Mouse (Mus musculus): ENCODE data around the gene Slc17a5. TPM values are rescaled to one million over a fixed set of nuclear protein-coding genes. Genes with fewer than 3 reads are reported as not detected.

Slc17a5 gene
- polyA plus RNA-seq, 1 experiment from 2014 or later: 16.6 TPM

DNA sequence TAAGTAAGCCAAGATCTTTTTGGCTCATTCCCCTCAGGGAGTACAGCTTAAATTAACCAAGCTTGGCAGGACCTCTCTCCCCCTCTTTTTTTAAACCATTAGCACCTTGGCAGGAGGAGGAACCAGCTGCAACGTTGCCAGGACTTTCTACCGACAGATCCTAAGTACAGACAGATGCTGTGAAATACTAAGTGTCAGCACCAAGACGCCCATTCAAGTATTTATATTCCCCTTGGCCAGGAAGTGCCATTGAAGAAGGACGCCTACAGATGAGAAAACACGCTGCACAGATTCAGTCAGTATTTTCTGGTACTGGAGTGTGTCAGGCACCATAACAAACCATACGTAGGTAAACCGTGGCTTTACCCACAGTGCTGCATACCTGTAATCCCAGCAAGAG lies 40.9 kb downstream of the Slc17a5 start:
- WGBS: 36% methylated on average over 7 of the region's 7 CpGs
- ATAC-seq: peak; percentile 84
- Histone ChIP-seq H3K9me3 (ENCODE audit: control insufficient read depth, low read length) (no peaks in the 10 kb centered on the region), H3K4me1 (replicated peaks; ENCODE audit: control insufficient read depth, insufficient read depth, low read length) (no peaks in the 10 kb centered on the region), H3K27ac (ENCODE audit: low read length) (no peak overlapping the region), H3K36me3 (ENCODE audit: control insufficient read depth, insufficient read depth) (no peaks in the 10 kb centered on the region), H3K27me3 (replicated peaks; ENCODE audit: control insufficient read depth, insufficient read depth, low read length) (no peaks in the 10 kb centered on the region), H3K4me3 (replicated peaks; ENCODE audit: low read length) (no peak overlapping the region), H3K4me2 (ENCODE audit: low read length) (no peak overlapping the region), H3K9ac (replicated peaks; ENCODE audit: low read depth, low read length) (no peak overlapping the region)

DNA sequence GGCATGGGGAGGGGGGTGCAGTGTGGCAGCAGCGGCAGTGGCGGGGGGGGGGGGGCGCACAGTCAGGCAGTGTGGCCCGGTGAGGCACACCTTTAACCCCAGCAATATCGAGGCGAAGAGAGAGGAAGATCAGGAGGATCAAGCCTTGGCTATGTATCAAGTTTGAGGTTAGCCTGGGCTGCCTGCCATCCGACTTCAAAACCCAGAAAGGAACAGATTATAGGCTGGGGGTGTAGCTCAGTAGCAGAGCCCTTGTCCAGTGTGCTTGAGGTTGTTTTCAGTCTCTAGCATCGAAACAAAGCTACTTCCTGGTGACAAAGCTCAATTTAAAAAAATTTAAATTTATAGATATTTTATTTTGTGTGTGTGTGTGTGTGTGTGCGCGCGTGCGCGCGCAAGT lies 46.1 kb downstream of the Slc17a5 start:
- H3K4me1 ChIP-seq (replicated peaks; ENCODE audit: control insufficient read depth, insufficient read depth, low read length): peaks cover 6% of the 10 kb centered on the region; the same call in 1 of the 2 replicates
- WGBS: 92% methylated on average over 14 of the region's 14 CpGs
- H3K27me3 ChIP-seq (replicated peaks; ENCODE audit: control insufficient read depth, insufficient read depth, low read length): no peaks in the 10 kb centered on the region
- H3K27ac ChIP-seq (ENCODE audit: low read length): no peak overlapping the region
- H3K36me3 ChIP-seq (ENCODE audit: control insufficient read depth, insufficient read depth): peaks cover 2% of the 10 kb centered on the region; the same call in 1 of the 2 replicates
- no peak overlapping the region for H3K4me2 ChIP-seq (ENCODE audit: low read length)
- no peak for ATAC-seq
- H3K9me3 ChIP-seq (ENCODE audit: control insufficient read depth, low read length): no peaks in the 10 kb centered on the region
- H3K4me3 ChIP-seq (replicated peaks; ENCODE audit: low read length): no peak overlapping the region
- H3K9ac ChIP-seq (replicated peaks; ENCODE audit: low read depth, low read length): no peak overlapping the region

DNA sequence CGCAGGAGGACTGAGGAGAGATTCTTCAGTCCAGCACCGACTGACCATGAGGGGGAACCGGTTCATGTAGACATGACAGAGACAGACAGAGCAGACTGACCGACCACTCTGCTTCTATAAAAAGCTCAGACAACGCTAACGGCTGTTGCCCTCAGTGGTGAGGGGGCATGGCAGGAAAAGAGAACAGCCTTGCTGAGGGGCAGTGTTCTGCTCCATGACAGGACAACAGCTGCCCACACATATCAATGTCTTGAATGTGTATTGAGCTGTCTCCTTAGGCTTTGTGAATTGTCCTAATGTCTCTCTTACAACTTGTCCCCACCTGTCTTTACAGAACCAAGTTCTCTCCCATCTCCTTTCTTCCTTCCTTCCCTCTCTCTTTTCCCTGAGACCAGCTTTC lies 49.4 kb downstream of the Slc17a5 start:
- Histone ChIP-seq H3K9me3 (ENCODE audit: control insufficient read depth, low read length) (no peaks in the 10 kb centered on the region), H3K9ac (replicated peaks; ENCODE audit: low read depth, low read length) (no peak overlapping the region), H3K4me3 (replicated peaks; ENCODE audit: low read length) (no peak overlapping the region), H3K36me3 (ENCODE audit: control insufficient read depth, insufficient read depth) (peaks cover 2% of the 10 kb centered on the region; the same call in 1 of the 2 replicates), H3K4me2 (ENCODE audit: low read length) (no peak overlapping the region), H3K27ac (ENCODE audit: low read length) (no peak overlapping the region), H3K27me3 (replicated peaks; ENCODE audit: control insufficient read depth, insufficient read depth, low read length) (no peaks in the 10 kb centered on the region), H3K4me1 (replicated peaks; ENCODE audit: control insufficient read depth, insufficient read depth, low read length) (peaks cover 8% of the 10 kb centered on the region; the same call in 1 of the 2 replicates)
- no peak for ATAC-seq
- WGBS: 79% methylated on average over 6 of the region's 6 CpGs

DNA sequence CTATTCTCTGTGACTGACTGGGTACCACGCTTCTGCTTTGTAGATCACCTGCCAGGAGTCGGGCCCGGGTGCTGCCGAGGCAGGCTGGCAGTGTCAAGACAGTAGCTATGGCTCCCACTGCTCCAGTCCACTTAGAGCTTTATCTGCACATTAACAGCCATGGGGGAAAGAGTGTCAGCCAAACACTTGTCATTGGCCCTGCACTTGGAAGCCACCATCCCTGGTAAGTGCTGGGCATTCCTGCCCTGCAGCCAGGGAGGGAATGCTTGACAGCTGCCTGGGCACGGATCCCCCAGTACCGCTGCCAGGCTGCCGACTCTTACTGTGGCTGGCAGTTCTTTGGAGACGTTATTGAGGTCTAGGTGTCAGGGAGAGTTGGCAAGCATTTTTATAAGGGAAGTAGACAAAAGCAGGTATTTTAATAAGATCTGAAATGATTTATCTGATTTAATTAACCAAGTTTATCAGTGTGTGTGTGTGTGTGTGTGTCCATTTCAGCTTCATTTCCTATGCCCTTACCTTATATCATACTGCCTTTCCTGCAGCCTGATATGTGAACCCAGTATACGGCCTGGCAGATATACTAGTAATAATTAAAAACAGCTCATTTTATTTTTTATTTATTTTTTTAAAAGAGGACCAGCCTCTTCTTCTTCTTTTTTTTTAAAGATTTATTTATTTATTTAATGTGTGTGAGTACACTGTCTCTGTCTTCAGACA lies 50.5 kb downstream of the Slc17a5 start:
- no peak overlapping the region for H3K9ac ChIP-seq (replicated peaks; ENCODE audit: low read depth, low read length)
- WGBS: 40% methylated on average over 9 of the region's 9 CpGs
- H3K36me3 ChIP-seq (ENCODE audit: control insufficient read depth, insufficient read depth): peaks cover 2% of the 10 kb centered on the region; the same call in 1 of the 2 replicates
- peaks cover 8% of the 10 kb centered on the region; the same call in 1 of the 2 replicates for H3K4me1 ChIP-seq (replicated peaks; ENCODE audit: control insufficient read depth, insufficient read depth, low read length)
- no peaks in the 10 kb centered on the region for H3K27me3 ChIP-seq (replicated peaks; ENCODE audit: control insufficient read depth, insufficient read depth, low read length)
- H3K4me3 ChIP-seq (replicated peaks; ENCODE audit: low read length): no peak overlapping the region
- H3K9me3 ChIP-seq (ENCODE audit: control insufficient read depth, low read length): no peaks in the 10 kb centered on the region
- peak overlapping the region; percentile 39 for H3K27ac ChIP-seq (ENCODE audit: low read length)
- H3K4me2 ChIP-seq (ENCODE audit: low read length): no peak overlapping the region
- ATAC-seq: peak; percentile 93

DNA sequence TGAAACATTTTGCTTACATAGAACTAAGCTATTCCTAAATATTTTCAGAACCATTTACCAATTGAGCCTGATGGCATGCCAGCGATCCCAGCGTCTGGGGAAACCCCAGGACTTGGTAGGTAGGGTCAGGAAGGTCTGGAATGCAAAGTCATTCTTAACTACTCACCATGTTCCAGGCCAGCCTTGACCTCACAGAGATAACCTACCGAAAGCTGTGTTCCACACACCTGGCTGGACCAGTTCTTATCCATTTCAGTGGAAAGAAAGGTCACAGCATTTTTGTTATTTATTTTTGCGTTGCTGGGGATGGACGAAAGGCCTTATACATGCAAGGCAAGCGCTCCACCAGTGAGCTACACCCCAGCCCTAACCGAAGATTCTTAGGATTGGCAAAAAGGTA lies 53.2 kb downstream of the Slc17a5 start:
- Histone ChIP-seq H3K9me3 (ENCODE audit: control insufficient read depth, low read length) (no peaks in the 10 kb centered on the region), H3K27me3 (replicated peaks; ENCODE audit: control insufficient read depth, insufficient read depth, low read length) (no peaks in the 10 kb centered on the region), H3K4me1 (replicated peaks; ENCODE audit: control insufficient read depth, insufficient read depth, low read length) (peaks cover 8% of the 10 kb centered on the region; the same call in 1 of the 2 replicates), H3K27ac (ENCODE audit: low read length) (no peak overlapping the region), H3K9ac (replicated peaks; ENCODE audit: low read depth, low read length) (no peak overlapping the region), H3K4me3 (replicated peaks; ENCODE audit: low read length) (no peak overlapping the region), H3K36me3 (ENCODE audit: control insufficient read depth, insufficient read depth) (peaks cover under 1% of the 10 kb centered on the region; the same call in 1 of the 2 replicates), H3K4me2 (ENCODE audit: low read length) (no peak overlapping the region)
- 94% methylated on average over 7 of the region's 7 CpGs for WGBS
- ATAC-seq: no peak

DNA sequence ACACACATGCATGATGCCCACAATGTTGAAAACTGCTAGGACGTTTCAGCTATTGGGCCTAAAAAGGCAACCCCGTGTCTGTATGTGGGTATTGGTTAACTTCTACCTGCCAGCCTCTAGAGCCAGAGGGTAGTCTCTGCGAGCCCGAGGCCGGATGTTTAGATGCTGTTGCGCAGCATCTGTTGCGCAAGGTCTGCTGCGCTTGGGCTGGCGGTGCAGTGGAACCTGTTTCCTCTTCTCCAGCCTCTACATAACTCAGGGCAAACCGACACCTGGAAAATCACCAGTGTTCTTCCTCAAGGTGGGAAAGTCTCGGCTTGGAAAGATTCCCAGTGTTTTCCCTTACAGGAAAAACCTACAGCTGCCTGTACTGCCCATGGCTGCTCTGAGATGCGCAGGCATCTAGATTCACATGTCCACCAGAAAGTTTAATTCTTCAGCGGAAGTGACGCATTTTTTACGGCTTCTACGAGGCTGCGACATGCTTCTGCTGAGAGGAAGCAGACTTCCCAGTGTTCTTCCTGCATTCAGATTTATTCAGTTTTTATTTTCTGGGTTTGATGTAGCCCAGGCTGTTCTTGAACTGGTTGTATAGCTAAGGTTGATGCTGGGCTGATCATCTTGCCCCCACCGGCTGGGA lies 54.4 kb downstream of the Slc17a5 start:
- no peak overlapping the region for H3K9ac ChIP-seq (replicated peaks; ENCODE audit: low read depth, low read length)
- H3K4me2 ChIP-seq (ENCODE audit: low read length): no peak overlapping the region
- H3K9me3 ChIP-seq (ENCODE audit: control insufficient read depth, low read length): no peaks in the 10 kb centered on the region
- no peak overlapping the region for H3K4me3 ChIP-seq (replicated peaks; ENCODE audit: low read length)
- no peaks in the 10 kb centered on the region for H3K36me3 ChIP-seq (ENCODE audit: control insufficient read depth, insufficient read depth)
- H3K27ac ChIP-seq (ENCODE audit: low read length): no peak overlapping the region
- peaks cover 8% of the 10 kb centered on the region; the same call in 1 of the 2 replicates for H3K4me1 ChIP-seq (replicated peaks; ENCODE audit: control insufficient read depth, insufficient read depth, low read length)
- H3K27me3 ChIP-seq (replicated peaks; ENCODE audit: control insufficient read depth, insufficient read depth, low read length): no peaks in the 10 kb centered on the region
- ATAC-seq: no peak
- 87% methylated on average over 18 of the region's 18 CpGs for WGBS

DNA sequence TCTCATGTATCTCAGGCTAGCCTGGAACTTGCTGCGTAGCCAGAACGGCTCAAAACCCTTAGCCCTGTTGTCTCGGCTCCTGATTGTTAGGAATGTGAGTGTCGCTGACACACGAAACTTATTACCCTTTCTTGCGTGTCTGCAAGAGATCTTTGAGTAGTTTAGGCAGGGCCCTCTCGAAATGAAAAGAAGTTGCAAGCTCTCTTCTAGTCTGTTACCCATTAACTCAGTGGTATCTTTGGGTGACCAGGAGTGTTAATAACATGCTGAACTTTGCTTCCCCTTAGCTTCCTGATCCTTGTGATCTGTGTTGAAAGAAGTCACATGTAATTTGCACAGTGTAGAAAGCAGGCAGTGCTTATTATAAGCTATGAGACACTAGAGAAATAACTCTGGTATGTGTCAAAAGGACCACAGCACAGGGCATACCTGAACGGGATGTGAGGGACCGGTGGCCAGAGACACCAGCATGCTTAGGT lies 55.5 kb downstream of the Slc17a5 start:
- H3K4me3 ChIP-seq (replicated peaks; ENCODE audit: low read length): no peak overlapping the region
- no peak overlapping the region for H3K27ac ChIP-seq (ENCODE audit: low read length)
- peaks cover 11% of the 10 kb centered on the region for H3K4me1 ChIP-seq (replicated peaks; ENCODE audit: control insufficient read depth, insufficient read depth, low read length)
- H3K27me3 ChIP-seq (replicated peaks; ENCODE audit: control insufficient read depth, insufficient read depth, low read length): no peaks in the 10 kb centered on the region
- H3K36me3 ChIP-seq (ENCODE audit: control insufficient read depth, insufficient read depth): no peaks in the 10 kb centered on the region
- no peak overlapping the region for H3K9ac ChIP-seq (replicated peaks; ENCODE audit: low read depth, low read length)
- no peaks in the 10 kb centered on the region for H3K9me3 ChIP-seq (ENCODE audit: control insufficient read depth, low read length)
- ATAC-seq: no peak
- WGBS: 82% methylated on average over 9 of the region's 9 CpGs
- no peak overlapping the region for H3K4me2 ChIP-seq (ENCODE audit: low read length)

DNA sequence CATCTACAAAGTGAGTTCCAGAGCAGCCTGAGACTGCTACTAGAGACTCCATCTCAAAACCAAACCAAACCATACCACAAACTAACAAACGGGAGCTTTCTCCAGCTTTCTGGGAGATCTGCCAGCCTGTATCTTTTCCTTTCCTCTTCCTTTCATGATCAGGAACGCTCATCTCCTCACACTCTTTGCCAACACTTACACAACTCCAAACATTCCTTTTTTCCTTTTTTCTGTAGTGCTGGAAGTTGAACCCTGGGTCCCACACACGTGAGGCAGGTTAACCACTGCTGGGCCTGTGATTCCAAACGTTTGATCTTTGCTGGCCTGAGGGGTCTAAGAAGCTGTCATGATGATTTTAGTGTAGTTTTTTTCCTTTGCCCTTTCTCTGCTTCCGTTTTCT lies 56.0 kb downstream of the Slc17a5 start:
- H3K4me2 ChIP-seq (ENCODE audit: low read length): no peak overlapping the region
- H3K36me3 ChIP-seq (ENCODE audit: control insufficient read depth, insufficient read depth): no peaks in the 10 kb centered on the region
- H3K27me3 ChIP-seq (replicated peaks; ENCODE audit: control insufficient read depth, insufficient read depth, low read length): no peaks in the 10 kb centered on the region
- no peak overlapping the region for H3K27ac ChIP-seq (ENCODE audit: low read length)
- H3K4me1 ChIP-seq (replicated peaks; ENCODE audit: control insufficient read depth, insufficient read depth, low read length): peaks cover 6% of the 10 kb centered on the region
- no peak overlapping the region for H3K9ac ChIP-seq (replicated peaks; ENCODE audit: low read depth, low read length)
- H3K4me3 ChIP-seq (replicated peaks; ENCODE audit: low read length): no peak overlapping the region
- no peak for ATAC-seq
- WGBS: 45% methylated on average over 5 of the region's 5 CpGs
- no peaks in the 10 kb centered on the region for H3K9me3 ChIP-seq (ENCODE audit: control insufficient read depth, low read length)

DNA sequence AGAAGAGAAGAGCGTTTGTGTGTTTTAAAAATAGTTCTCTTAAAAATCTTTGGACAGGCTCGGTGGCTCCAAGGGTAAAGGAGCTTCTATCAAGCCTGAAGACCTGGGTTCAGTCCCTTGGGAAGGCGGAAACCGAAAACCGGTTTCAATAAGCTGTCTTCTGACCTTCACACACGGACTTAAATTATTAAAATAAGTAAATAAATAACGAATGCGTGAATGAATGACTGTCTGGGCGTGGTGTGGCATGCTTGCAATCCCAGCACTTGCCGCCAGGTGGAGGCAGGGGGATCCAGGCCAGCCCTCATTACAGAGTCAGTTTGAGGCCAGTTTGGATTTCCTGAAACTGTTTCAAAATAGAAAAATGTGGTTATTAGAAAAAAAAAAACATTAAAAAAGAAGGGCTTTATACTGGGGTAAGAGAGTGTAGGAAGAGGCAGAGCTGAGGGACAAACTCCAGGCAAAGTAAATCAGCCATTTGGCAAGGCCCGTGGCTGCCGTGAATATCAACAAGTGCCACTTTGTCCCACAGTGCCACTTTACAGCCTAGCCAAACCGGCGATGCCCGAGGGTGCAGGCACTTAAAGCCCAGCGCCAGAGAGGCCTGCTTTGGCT lies 60.0 kb downstream of the Slc17a5 start:
- Histone ChIP-seq H3K4me2 (ENCODE audit: low read length) (peak overlapping the region; percentile 84), H3K27ac (ENCODE audit: low read length) (peak overlapping the region; percentile 75), H3K9ac (replicated peaks; ENCODE audit: low read depth, low read length) (peak overlapping the region; percentile 63), H3K9me3 (ENCODE audit: control insufficient read depth, low read length) (no peaks in the 10 kb centered on the region), H3K4me1 (replicated peaks; ENCODE audit: control insufficient read depth, insufficient read depth, low read length) (peaks cover 3% of the 10 kb centered on the region), H3K27me3 (replicated peaks; ENCODE audit: control insufficient read depth, insufficient read depth, low read length) (no peaks in the 10 kb centered on the region), H3K36me3 (ENCODE audit: control insufficient read depth, insufficient read depth) (no peaks in the 10 kb centered on the region), H3K4me3 (replicated peaks; ENCODE audit: low read length) (peak overlapping the region; percentile 52)
- ATAC-seq: peak; percentile 66
- 1% methylated on average over 16 of the region's 16 CpGs for WGBS
